Mouse (Mus musculus): ENCODE measurements around the gene Slc5a5. TPM values are rescaled to one million over a fixed set of nuclear protein-coding genes. Genes with fewer than 3 reads are reported as not detected.
A peak's percentile ranks its signal among the peaks of the same experiment; 100 is the strongest.

Slc5a5 gene
- polyA plus RNA-seq (2017; shearing (Covaris generic)), result not detected

DNA sequence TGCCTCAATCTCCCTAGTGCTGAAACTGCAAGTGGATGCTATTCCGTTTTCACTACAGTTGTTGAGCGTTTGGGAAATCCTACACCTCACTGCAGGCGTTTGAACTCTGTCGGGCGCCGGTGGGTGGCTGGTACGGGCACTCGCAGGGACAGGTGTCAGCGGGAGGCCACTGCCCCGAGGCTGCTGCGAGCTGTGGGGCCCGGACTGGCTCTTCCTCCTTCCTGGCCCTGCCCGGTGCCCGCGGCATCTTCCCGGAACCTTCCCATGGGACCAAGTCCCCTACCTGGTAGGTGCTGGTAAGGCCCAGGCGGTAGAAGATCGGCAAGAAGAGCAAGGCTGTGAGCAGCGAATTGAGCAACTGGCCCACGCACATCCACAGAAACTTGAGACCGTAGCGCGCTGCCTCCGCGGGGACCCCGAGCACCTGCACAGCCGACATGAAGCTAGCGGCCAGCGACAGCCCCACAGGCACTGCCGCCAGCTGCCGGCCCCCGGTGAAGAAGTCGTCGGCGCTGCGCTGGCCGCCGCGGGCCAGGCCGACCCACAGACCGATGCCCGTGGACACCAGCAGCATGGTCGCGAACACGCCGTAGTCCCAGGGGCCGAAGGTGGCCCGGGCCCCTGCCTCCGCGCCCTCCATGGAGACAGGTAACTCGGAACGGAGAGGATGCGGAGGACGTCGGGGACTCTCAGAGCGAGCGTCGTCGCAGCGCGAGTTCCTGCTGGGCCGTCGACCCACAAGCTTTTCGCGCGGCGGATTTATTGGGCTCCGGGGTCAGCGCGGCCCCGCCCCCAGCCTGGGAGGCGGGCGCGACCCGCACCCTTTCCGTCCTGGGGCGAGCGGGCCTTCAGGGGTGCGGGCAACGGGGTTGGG, at the start of gene Slc5a5:
Gene Slc5a5 (minus strand): TSS at position 736 of the 874 bp plus-strand sequence.
- no peak for ATAC-seq

DNA sequence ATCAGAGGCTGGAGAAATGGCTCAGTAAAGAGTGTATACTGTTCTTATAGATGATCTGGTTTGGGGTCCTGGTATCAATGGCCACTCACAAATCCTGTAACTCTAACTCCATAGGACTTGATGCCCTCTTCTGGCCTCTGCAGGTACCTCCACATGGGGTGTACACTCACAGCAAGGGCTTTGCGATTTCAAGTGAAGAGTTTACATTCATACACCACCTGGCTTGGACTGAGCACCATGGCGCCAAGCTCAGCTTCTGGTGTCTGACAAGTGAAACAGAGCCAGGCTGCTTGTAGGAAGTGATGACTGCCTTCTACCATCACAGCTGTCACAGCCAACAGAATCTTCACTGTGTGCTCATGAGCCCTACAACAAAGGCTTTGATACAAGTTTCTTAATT, 48.9 kb upstream of the Slc5a5 start:
- ATAC-seq, result no peak

- no peak for ATAC-seq
Observed at GRCm38 (mm10) chr8:70937200-70937599, 44.6 kb upstream of the Slc5a5 start.

- no peak for ATAC-seq
Observed at GRCm38 (mm10) chr8:70934786-70935185, 42.2 kb upstream of the Slc5a5 start.

GRCm38 (mm10) chr8:70933036-70933435, 40.5 kb upstream of the Slc5a5 start:
- ATAC-seq, result no peak

DNA sequence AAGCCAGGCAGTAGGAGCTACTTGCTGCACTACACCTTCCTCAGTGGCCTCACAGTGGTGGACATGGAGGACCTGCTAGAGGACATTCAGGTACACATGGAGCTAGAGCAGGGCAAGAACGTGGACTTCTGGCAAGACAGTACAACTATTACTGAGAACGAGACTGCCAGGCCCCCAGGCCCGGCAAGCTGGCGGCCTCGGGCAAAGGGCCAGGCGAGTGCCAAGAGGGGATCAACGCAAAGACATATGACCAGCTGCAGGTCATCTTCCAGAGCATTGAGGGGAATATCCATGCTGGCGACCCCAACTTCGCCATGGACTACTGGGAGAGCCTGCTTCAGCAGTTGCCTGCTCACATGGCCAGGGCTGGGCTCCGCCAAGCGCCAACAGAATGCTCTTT, 39.2 kb upstream of the Slc5a5 start:
- ATAC-seq, result no peak

DNA sequence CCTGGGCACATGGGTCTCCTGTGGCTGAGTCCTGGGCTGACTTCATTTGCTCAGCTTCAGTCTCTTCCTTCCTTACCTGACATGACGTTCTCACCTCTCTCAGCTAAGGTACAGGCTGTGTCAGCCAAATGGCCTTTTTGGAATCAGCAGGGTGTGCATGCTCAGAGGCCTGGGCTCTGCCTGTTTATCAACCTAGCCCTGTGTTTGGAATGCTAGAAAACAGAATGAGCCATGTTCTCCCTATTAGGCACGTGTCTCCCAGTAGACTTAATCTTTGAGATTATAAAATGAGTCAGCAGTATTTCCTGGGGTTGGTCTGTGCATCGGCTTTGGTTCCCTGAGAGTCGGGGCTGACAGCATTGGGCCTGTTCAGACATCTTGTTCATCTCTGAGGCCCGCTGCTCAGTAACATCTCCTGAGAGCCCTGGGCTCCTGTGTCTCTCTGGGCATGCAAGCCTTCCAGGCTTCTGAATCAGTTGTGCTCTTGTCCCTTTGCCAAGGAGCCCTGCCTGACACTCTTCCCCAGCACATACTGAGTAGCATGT, 36.3 kb upstream of the Slc5a5 start:
- ATAC-seq, result no peak

- ATAC-seq, result no peak
Observed at GRCm38 (mm10) chr8:70928096-70928495, 35.5 kb upstream of the Slc5a5 start.

GRCm38 (mm10) chr8:70926396-70926795, 33.8 kb upstream of the Slc5a5 start:
- no peak for ATAC-seq

GRCm38 (mm10) chr8:70925754-70926153, 33.2 kb upstream of the Slc5a5 start:
- ATAC-seq, result no peak

DNA sequence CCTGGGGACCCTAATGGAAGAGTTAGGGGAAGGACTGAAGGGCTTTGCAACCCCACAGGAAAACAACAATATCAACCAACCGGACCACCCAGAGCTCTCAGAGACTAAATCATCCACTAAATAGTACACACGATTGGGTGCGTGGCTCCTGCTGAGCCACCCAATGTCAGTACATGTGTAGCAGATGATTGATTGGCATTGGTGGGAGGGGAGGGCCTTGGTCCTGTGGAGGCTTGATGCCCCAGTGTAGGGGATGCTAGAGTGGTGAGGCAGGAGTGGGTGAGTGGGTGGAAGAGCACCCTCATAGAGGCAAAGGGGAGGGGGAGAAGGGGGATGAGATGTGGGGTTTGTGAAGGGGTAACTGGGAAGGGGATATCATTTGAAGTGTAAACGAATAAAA, 31.6 kb upstream of the Slc5a5 start:
- ATAC-seq, result no peak

GRCm38 (mm10) chr8:70920049-70920922, 27.7 kb upstream of the Slc5a5 start:
- ATAC-seq, result no peak

- no peak for ATAC-seq
Observed at GRCm38 (mm10) chr8:70914704-70915103, 22.1 kb upstream of the Slc5a5 start.

GRCm38 (mm10) chr8:70913523-70913922, 21.0 kb upstream of the Slc5a5 start:
- no peak for ATAC-seq

DNA sequence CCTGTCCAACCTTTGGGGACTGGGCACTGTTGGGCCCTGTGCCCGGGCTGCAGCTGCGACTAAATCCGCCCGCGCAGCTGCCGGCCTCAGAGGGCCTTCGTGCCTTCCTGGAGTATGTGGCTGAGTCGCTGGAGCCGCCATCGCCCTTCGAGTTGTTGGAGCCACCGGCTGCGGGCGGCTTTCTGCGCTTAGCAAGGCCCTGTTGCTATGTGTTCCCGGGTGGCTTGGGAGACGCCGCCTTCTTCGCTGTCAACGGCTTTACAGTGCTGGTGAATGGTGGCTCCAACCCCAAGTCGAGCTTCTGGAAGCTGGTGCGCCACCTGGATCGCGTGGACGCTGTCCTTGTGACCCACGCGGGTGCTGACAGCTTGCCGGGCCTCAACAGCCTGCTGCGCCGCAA, 20.4 kb upstream of the Slc5a5 start:
- ATAC-seq, result no peak

- ATAC-seq, result no peak
Observed at GRCm38 (mm10) chr8:70911596-70911995, 19.0 kb upstream of the Slc5a5 start.

DNA sequence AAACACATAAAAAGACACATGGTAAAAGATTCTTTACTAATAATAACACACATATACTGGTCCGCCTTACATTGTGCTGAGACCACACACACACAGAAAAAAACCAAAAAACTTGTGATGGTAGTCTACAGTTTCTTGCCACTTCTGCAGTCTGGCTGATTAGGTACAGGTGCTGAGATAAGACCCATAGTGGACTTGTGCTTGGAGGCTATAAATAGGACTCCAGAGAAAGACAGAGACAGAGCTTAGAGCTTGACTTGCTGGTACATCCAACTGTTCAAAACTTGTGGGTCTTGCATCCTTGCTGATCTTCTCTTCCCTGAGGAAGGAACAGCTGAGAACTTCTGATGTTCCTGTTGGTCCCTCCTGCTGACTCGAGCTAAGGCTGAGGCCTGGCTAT, 15.0 kb upstream of the Slc5a5 start:
- ATAC-seq, result no peak

GRCm38 (mm10) chr8:70905831-70906736, 13.5 kb upstream of the Slc5a5 start, which contains the start of gene Map1s:
Gene Map1s, plus strand, starts transcription at chr8:70905932.
- ATAC-seq, result peak; percentile 84

- no peak for ATAC-seq
Observed at GRCm38 (mm10) chr8:70905463-70905830, 12.9 kb upstream of the Slc5a5 start.

GRCm38 (mm10) chr8:70904532-70904931, 12.0 kb upstream of the Slc5a5 start:
- no peak for ATAC-seq

- ATAC-seq, result no peak
Observed at GRCm38 (mm10) chr8:70903582-70903981, 11.0 kb upstream of the Slc5a5 start.

GRCm38 (mm10) chr8:70903112-70903511, 10.6 kb upstream of the Slc5a5 start:
- no peak for ATAC-seq
